Mouse (Mus musculus): ENCODE measurements around the gene Anxa3.

DNA sequence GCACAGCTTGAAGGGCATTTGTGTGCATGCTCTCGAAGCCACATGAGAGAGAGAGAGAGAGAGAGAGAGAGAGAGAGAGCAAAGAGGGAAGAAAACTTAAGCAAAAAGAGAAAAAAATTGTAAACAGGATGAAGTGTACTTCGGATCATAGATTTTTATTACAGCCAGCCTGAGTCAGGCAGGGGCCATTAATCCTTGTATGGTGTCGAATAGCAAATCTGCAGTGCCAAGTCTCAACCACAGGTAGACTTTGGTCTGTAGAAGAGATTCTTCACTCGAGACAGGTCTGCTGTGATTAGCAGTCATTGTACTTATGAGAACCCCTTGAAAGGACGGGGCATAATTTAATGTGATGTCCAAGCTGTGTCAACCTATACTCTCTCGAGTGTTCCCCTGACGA lies 35.5 kb upstream of the Anxa3 start:
- TF ChIP-seq GATA1 (IDR thresholded peaks at IDR 0.05; ENCODE audit: borderline replicate concordance, low read length): no peak
- TF ChIP-seq FLI1 (IDR thresholded peaks at IDR 0.05; ENCODE audit: low read length): no peak

Data from megakaryocyte, embryonic 14.5 days (primary cell).